Mouse (Mus musculus): ENCODE results near the gene Kalrn.

DNA sequence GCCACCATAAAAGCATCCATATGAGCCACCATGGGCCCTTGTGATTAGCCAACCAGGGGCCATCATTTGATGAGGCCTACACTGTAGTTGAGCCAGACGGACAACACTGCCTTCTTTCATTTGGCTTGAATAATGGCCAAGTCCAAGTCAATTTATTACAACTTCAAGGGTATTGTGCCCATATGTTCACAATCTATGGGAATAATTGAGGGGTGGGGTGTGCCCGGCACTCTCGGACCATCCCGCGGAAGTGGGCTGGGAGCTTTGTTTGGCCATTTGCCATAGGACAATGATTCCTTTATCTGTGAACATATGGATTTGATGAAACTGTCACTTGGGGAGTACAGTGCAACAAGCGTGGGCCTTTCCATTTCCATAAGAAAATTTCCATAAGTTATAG is 89.6 kb downstream of the Kalrn start:
- no peak for TF ChIP-seq GATA1 (IDR thresholded peaks at IDR 0.05; ENCODE audit: borderline replicate concordance, low read length)
- no peak for TF ChIP-seq FLI1 (IDR thresholded peaks at IDR 0.05; ENCODE audit: low read length)

Measured in megakaryocyte, embryonic 14.5 days (primary cell).